Mouse (Mus musculus) bone marrow macrophage, adult 2 months (primary cell): ENCODE measurements around the gene Optc.

Source experiments
- CTCF ChIP-seq: IDR thresholded peaks from 2 replicates; pipeline ENCODE4 v1.5.1; 2012; ENCODE audit warnings: low read depth, mild to moderate bottlenecking, low read length, moderate library complexity
- POLR2A ChIP-seq: IDR thresholded peaks from 2 replicates; pipeline ENCODE4 v1.6.1; 2012; ENCODE audit warnings: mild to moderate bottlenecking, low read depth, low read length, borderline replicate concordance

- no peak for TF ChIP-seq CTCF
- TF ChIP-seq POLR2A: no peak
Measured at GRCm38 (mm10) chr1:133869221-133869620, 38.6 kb downstream of the Optc start.
